Mouse (Mus musculus): Measurements from ENCODE around the gene Sez6. TPM values are rescaled to one million over a fixed set of nuclear protein-coding genes. Genes with fewer than 3 reads are reported as not detected.

Sez6 gene
- polyA plus RNA-seq, 2 experiments: 0.03 TPM; not detected in 1

DNA sequence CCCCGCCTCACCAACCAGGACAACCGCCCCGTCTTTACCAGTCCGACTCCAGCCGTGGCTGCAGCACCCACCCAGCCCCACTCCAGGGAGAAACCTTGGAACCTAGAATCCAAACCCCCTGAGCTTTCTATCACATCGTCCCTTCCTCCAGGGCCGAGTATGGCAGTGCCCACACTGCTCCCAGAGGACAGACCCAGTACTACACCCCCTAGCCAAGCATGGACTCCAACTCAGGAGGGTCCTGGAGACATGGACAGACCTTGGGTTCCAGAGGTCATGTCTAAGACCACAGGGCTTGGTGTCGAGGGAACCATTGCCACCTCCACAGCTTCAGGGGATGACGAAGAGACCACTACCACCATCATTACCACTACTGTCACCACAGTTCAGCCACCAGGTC, 23.1 kb downstream of the Sez6 start:
- Histone ChIP-seq H3K4me1 (replicated peaks; ENCODE audit: control insufficient read depth in 2 of 2, insufficient read depth in 2 of 2, low read length in 1 of 2) (no peaks in the 10 kb centered on the region), H3K4me2 (ENCODE audit: low read depth) (no peak overlapping the region), H3K27ac (no peak overlapping the region), H3K27me3 (ENCODE audit: control insufficient read depth, insufficient read depth, low read length) (peaks cover 7% of the 10 kb centered on the region), H3K36me3 (replicated peaks; ENCODE audit: control insufficient read depth, insufficient read depth, low read depth) (no peaks in the 10 kb centered on the region), H3K4me3 (ENCODE audit: insufficient read depth in 1 of 2, low read depth in 2 of 2, low read length in 2 of 2) (no peak overlapping the region), H3K9me3 (ENCODE audit: control insufficient read depth, low read length) (no peaks in the 10 kb centered on the region), H3K9ac (replicated peaks) (no peak overlapping the region)
- WGBS (ENCODE audit: insufficient replicate concordance): 25% methylated on average over 9 of the region's 9 CpGs
- TF ChIP-seq EP300 (IDR thresholded peaks at IDR 0.05; ENCODE audit: low read depth) (no peak), CTCF (IDR thresholded peaks at IDR 0.05; ENCODE audit: low read depth) (peak; percentile 84)
- ATAC-seq (ENCODE audit: insufficient read depth) (no peak), DNase-seq (ENCODE audit: low read depth in 3 of 3, low spot score in 3 of 3) (no peak)

- TF ChIP-seq EP300 (IDR thresholded peaks at IDR 0.05; ENCODE audit: low read depth) (no peak), CTCF (IDR thresholded peaks at IDR 0.05; ENCODE audit: low read depth) (no peak)
- WGBS (ENCODE audit: insufficient replicate concordance): 40% methylated on average over 3 of the region's 3 CpGs
- H3K27me3 ChIP-seq (ENCODE audit: control insufficient read depth, insufficient read depth, low read length): 0 out of 2 replicates have a peak, but pooled peaks cover 3% of the 10 kb centered on the region
Measured at GRCm38 (mm10) chr11:77956428-77956827, 25.8 kb downstream of the Sez6 start.

DNA sequence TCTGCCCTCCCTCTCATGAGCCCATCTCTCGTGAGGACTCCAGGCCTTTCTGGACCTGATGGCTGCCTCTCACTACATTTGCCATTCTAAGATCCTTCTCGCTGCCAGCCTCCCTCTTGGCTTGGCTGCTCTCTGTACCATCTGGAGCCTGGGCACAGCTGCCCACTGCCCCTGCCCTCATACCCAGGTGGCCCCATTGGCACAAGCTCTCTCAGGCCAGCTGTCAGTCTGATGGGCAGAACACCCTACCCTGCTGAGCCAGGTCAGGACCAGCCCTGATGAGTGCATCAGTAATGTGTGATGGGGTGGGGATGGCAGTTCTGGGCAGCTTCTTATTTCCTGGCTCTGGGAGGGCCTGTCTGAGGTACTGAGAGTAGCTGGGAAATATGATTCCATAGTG, 27.7 kb downstream of the Sez6 start:
- Histone ChIP-seq H3K27me3 (ENCODE audit: control insufficient read depth, insufficient read depth, low read length) (no peaks in the 10 kb centered on the region; the same call in 1 of the 2 replicates), H3K4me1 (replicated peaks; ENCODE audit: control insufficient read depth in 2 of 2, insufficient read depth in 2 of 2, low read length in 1 of 2) (0 out of 4 replicates have a peak, but pooled peaks cover 0 to 2% of the 10 kb centered on the region in 2 experiments), H3K27ac (no peak overlapping the region), H3K4me3 (ENCODE audit: insufficient read depth in 1 of 2, low read depth in 2 of 2, low read length in 2 of 2) (no peak overlapping the region), H3K9ac (replicated peaks) (no peak overlapping the region), H3K4me2 (ENCODE audit: low read depth) (no peak overlapping the region), H3K36me3 (replicated peaks; ENCODE audit: control insufficient read depth, insufficient read depth, low read depth) (no peaks in the 10 kb centered on the region), H3K9me3 (ENCODE audit: control insufficient read depth, low read length) (no peaks in the 10 kb centered on the region)
- ATAC-seq (ENCODE audit: insufficient read depth): no peak
- WGBS (ENCODE audit: insufficient replicate concordance): 50% methylated on average over 2 of the region's 2 CpGs
- TF ChIP-seq CTCF (IDR thresholded peaks at IDR 0.05; ENCODE audit: low read depth): no peak
- no peak for TF ChIP-seq EP300 (IDR thresholded peaks at IDR 0.05; ENCODE audit: low read depth)
- DNase-seq (ENCODE audit: low read depth in 3 of 3, low spot score in 3 of 3): no peak

More at GRCm38 (mm10) chr11:77956428-77956827, 25.8 kb downstream of the Sez6 start:
- Histone ChIP-seq H3K27ac (no peak overlapping the region), H3K9me3 (ENCODE audit: control insufficient read depth, low read length) (no peaks in the 10 kb centered on the region), H3K4me2 (ENCODE audit: low read depth) (no peak overlapping the region), H3K36me3 (replicated peaks; ENCODE audit: control insufficient read depth, insufficient read depth, low read depth) (no peaks in the 10 kb centered on the region), H3K4me3 (ENCODE audit: insufficient read depth in 1 of 2, low read depth in 2 of 2, low read length in 2 of 2) (no peak overlapping the region), H3K9ac (replicated peaks) (no peak overlapping the region), H3K4me1 (replicated peaks; ENCODE audit: control insufficient read depth in 2 of 2, insufficient read depth in 2 of 2, low read length in 1 of 2) (0 out of 4 replicates have a peak, but pooled peaks cover 0 to 2% of the 10 kb centered on the region in 2 experiments)
- no peak for ATAC-seq (ENCODE audit: insufficient read depth)
- DNase-seq (ENCODE audit: low read depth in 3 of 3, low spot score in 3 of 3): no peak

- DNase-seq (ENCODE audit: low read depth in 3 of 3, low spot score in 3 of 3) (no peak), ATAC-seq (ENCODE audit: insufficient read depth) (no peak)
- Histone ChIP-seq H3K9ac (replicated peaks) (no peak overlapping the region), H3K4me3 (ENCODE audit: insufficient read depth in 1 of 2, low read depth in 2 of 2, low read length in 2 of 2) (no peak overlapping the region), H3K36me3 (replicated peaks; ENCODE audit: control insufficient read depth, insufficient read depth, low read depth) (no peaks in the 10 kb centered on the region), H3K4me1 (replicated peaks; ENCODE audit: control insufficient read depth in 2 of 2, insufficient read depth in 2 of 2, low read length in 1 of 2) (0 out of 4 replicates have a peak, but pooled peaks cover 0 to 2% of the 10 kb centered on the region in 2 experiments), H3K4me2 (ENCODE audit: low read depth) (no peak overlapping the region), H3K27ac (no peak overlapping the region), H3K9me3 (ENCODE audit: control insufficient read depth, low read length) (no peaks in the 10 kb centered on the region), H3K27me3 (ENCODE audit: control insufficient read depth, insufficient read depth, low read length) (no peaks in the 10 kb centered on the region; the same call in 1 of the 2 replicates)
- TF ChIP-seq EP300 (IDR thresholded peaks at IDR 0.05; ENCODE audit: low read depth) (no peak), CTCF (IDR thresholded peaks at IDR 0.05; ENCODE audit: low read depth) (no peak)
- 54% methylated on average over 9 of the region's 9 CpGs for WGBS (ENCODE audit: insufficient replicate concordance)
Measured at GRCm38 (mm10) chr11:77958932-77959331, 28.3 kb downstream of the Sez6 start.

- Histone ChIP-seq H3K9me3 (ENCODE audit: control insufficient read depth, low read length) (no peaks in the 10 kb centered on the region), H3K4me2 (ENCODE audit: low read depth) (no peak overlapping the region), H3K4me1 (replicated peaks; ENCODE audit: control insufficient read depth in 2 of 2, insufficient read depth in 2 of 2, low read length in 1 of 2) (0 out of 4 replicates have a peak, but pooled peaks cover 0 to 2% of the 10 kb centered on the region in 2 experiments), H3K27me3 (ENCODE audit: control insufficient read depth, insufficient read depth, low read length) (no peaks in the 10 kb centered on the region; the same call in 1 of the 2 replicates), H3K27ac (no peak overlapping the region), H3K4me3 (ENCODE audit: insufficient read depth in 1 of 2, low read depth in 2 of 2, low read length in 2 of 2) (no peak overlapping the region), H3K36me3 (replicated peaks; ENCODE audit: control insufficient read depth, insufficient read depth, low read depth) (no peaks in the 10 kb centered on the region), H3K9ac (replicated peaks) (no peak overlapping the region)
- no peak for DNase-seq (ENCODE audit: low read depth in 3 of 3, low spot score in 3 of 3)
- WGBS (ENCODE audit: insufficient replicate concordance): 44% methylated on average over 8 of the region's 9 CpGs
- no peak for ATAC-seq (ENCODE audit: insufficient read depth)
- TF ChIP-seq EP300 (IDR thresholded peaks at IDR 0.05; ENCODE audit: low read depth): no peak
- TF ChIP-seq CTCF (IDR thresholded peaks at IDR 0.05; ENCODE audit: low read depth): no peak
Measured at GRCm38 (mm10) chr11:77960199-77960598, 29.6 kb downstream of the Sez6 start.
